Mouse (Mus musculus) spleen, adult 2 months (tissue): Measurements from ENCODE around the gene Fbn1.

ENCODE experiments used
- CTCF ChIP-seq: fragments of 200-500 bp; IDR thresholded peaks from 2 replicates; pipeline ENCODE4 v1.5.1; 2011; ENCODE audit warnings: mild to moderate bottlenecking, inconsistent platforms; ENCODE audit not compliant: insufficient read depth, insufficient read length, insufficient replicate concordance; ENCODE audit errors: extremely low read depth
- POLR2A ChIP-seq: fragments of 200-500 bp; IDR thresholded peaks from 2 replicates; pipeline ENCODE4 v1.6.1; 2011; ENCODE audit warnings: low read depth, low read length, inconsistent platforms

GRCm38 (mm10) chr2:125394428-125395101, 113.2 kb downstream of the Fbn1 start:
- TF ChIP-seq CTCF (no peak), POLR2A (no peak)
